Mouse (Mus musculus) ovary, adult 10 weeks (tissue): Measurements from ENCODE around the gene Gtf2f2. TPM values are rescaled to one million over a fixed set of nuclear protein-coding genes. Genes with fewer than 3 reads are reported as not detected.

Experiments used
- polyA plus RNA-seq: library from polyadenylated mRNA; stranded (reverse); fragments of 350-450 nt; fragmentation: Illumina TruSeq; extraction: RNeasy Lipid Tissue Mini Kit (QIAGEN cat#74804); gene quantifications from one replicate; pipeline ENCODE4 v1.2.3, GENCODE M21; 2014

Gene Gtf2f2
- polyA plus RNA-seq: 63.7 TPM

GRCm38 (mm10) chr14:76010102-76011061 lies at the start of gene Gtf2f2:
Gene Gtf2f2, minus strand, starts transcription at chr14:76010865.

GRCm38 (mm10) chr14:75954766-75955165 lies 55.9 kb downstream of the Gtf2f2 start, which contains the start of gene Kctd4:
Gene Kctd4, plus strand, starts transcription at chr14:75955009.

Other genes starting within 250 kb of the Gtf2f2 start
- 73.8 TPM for gene Slc25a30, start 223.8 kb downstream of the Gtf2f2 start, polyA plus RNA-seq
- 26,066 TPM for gene Tpt1, start 165.8 kb downstream of the Gtf2f2 start, polyA plus RNA-seq
- 1.2 TPM for gene Kctd4, start 55.9 kb downstream of the Gtf2f2 start, polyA plus RNA-seq
- gene Gpalpp1, start 99.9 kb upstream of the Gtf2f2 start, polyA plus RNA-seq: 75.6 TPM
- gene Nufip1, start 100.0 kb upstream of the Gtf2f2 start, polyA plus RNA-seq: 30.4 TPM